Mouse (Mus musculus) ovary, adult 2 months (tissue): ENCODE results near the gene Atp8a1. TPM values are rescaled to one million over a fixed set of nuclear protein-coding genes. Genes with fewer than 3 reads are reported as not detected.

Experiments used
- polyA plus RNA-seq: library from polyadenylated mRNA; depleted of rRNA; stranded (reverse); fragments of >200 nt; gene quantifications from 2 replicates; pipeline ENCODE4 v1.2.3, GENCODE M21; 2012; rRNA removed

The Atp8a1 gene
- polyA plus RNA-seq, result 24.9 and 79.3 TPM in 2 replicates

DNA sequence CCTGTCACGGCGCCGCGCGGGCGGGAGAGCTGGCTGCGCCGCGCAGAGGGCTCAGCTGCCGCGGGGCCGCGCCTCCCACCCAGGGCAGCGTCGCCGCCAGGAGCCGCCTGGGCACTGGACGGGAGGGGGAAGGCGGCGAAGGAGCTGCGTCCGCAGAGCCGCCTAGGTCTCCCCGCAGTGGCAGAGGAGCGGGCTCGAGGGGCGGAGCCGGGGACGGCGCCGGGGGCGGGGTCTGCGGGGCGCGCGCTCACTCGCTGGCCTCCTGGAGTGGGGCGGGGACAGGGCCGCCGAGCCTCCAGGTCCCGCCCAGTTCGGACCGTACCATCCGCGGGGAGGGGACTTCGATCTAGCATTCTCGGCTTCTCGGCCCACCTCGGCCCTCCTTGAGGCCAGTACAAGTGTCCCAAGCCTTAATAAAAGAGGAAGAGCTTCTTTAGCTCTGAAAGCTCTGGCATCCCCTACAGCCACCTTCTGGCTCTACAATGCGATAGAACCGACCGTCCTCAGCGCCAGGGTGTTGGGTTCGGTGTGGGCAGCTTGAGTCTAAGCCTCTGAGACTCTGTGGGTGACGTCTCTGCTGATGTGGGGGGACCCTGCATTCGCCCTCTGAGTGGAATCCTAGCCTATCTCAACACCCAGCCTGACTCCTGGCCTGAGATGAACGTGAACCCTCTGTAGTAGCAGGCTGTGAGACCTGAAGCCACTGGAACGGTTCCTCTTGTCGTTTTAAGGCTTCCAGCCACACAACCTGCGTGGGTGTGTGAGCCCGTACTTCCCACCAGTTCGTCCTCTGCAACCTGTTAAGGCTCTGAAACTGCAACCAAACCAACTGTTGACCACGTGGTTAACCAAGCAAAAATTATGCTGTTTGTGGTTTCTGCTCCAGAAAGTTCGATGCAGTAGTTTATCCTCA lies at the start of gene Atp8a1:
Gene Atp8a1 (minus strand): TSS at position 182 of the 913 bp plus-strand sequence.

DNA sequence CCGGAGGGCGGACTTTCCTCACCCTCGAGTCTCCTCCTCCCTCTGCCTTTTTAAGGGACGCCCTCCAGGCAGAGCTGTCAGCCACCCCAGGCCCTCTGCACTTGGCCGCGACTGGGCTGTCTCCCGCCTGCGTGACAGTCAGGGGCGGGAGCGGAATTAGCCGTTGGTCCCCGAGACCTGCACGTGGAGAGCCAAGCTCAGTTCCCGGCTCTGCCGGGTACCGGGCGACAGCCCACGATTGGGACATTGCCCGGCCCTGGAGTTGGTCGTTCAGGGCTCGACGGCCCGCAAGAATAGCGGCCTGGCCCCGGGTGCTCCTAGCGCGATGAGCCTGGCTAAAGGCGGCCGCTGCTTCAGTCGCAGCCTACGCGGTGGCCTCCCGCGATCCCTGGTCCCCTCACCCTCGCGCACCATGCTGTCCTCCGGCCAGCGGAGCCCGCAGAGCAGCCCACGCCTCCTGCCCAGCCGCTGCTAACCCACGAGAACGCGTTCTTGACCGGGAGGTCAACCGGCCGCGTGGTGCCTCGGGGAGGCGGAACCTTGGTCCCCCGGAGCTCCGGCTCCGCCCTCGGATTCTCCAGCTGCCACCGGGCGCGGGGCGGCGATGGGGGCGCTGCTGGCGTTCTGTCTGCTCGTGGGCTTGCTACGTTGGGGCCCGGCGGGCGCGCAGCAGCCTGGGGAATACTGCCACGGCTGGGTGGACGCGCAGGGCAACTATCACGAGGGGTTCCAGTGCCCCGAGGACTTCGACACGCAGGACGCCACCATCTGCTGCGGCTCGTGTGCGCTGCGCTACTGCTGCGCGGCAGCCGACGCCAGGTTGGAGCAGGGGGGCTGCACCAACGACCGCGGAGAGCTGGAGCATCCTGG lies 239.2 kb downstream of the Atp8a1 start, which contains the start of gene Shisa3:
Gene Shisa3 (plus strand): TSS at position 79 of the 870 bp plus-strand sequence.

Other genes starting within 250 kb of the Atp8a1 start
- 0.90 and 1.2 TPM in 2 replicates for gene Shisa3, start 239.6 kb downstream of the Atp8a1 start, polyA plus RNA-seq
- gene Gm5108, start 94.2 kb upstream of the Atp8a1 start, polyA plus RNA-seq, result not detected in 2 replicates
- not detected in 2 replicates for gene Gm21905, start 99.0 kb upstream of the Atp8a1 start, polyA plus RNA-seq
- not detected in 2 replicates for gene Grxcr1, start 184.4 kb upstream of the Atp8a1 start, polyA plus RNA-seq